Mouse (Mus musculus) retina, embryonic 14.5 days (tissue): Measurements from ENCODE around the gene Ifitm7.
"Not testable (repeated sequence)": the region's sequence is repeated elsewhere in the genome, so short reads cannot be mapped to it uniquely, and the experiment has no call there.

ENCODE experiments used
- DNase-seq: peaks from one replicate; pipeline ENCODE4 v3.0.0-alpha.2; 2015; ENCODE audit warnings: low spot score

Ifitm7 gene

DNA sequence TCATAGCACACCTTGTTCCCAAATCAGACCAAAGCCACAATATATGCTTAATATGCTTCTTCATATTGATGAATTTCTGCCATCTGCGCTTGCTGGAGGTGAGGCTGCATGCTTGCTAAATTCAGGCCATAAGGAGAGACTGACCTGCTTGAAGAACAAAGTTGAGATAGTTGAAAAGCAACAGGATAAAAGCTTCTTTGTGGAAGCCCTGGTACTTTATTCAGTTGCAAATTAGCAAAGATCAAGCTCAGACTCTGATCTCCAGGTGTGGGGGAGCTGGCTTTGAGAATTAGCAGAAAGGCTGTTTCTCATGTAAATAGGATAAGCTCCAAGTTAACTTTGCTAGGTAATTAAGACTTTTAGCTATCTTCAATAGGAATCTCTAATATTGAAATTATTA, 9.7 kb downstream of the Ifitm7 start:
- not testable (repeated sequence) for DNase-seq

DNA sequence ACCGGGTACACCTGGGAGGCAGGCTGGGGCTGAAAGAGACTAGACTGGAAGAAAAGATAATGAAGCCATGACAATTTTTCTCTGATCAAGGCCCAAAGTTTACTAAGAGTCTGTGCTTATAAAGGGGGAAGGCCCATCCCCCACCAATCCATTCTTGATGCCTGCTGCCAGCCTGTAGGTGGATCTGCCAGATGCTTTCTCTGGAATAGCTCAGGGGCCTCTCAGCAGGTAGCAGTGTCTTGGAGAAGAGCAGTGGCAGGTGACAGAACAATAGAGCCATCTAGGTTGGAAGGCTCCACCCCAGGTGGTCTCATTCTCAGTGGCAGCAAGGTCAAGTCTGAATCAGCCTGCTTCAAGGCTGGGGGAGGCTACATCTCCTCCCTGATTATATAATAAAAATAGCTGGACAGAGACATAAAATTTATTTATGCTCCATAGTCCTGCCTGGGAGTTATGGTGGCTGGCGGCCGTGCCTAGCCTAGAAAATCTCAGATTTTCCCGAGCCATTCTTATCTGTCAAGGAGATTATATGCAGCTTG, 10.3 kb downstream of the Ifitm7 start:
- DNase-seq, result not testable (repeated sequence)

DNA sequence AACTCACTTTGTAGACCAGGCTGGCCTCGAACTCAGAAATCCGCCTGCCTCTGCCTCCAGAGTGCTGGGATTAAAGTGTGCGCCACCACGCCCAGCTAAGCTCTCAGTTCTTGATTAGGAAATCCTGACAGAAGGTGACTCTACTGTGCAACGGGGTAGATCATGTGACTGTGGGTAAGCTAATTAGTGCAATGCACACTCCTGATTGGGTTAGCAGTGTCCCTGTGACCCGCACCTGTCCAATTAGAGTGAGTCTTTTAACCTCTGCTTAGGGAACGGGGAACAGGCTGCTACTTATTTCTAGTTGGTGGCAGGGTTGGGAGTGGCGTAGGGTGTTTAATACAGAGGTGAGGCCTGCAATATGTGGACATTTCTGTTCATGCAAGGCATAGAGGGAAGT, 14.6 kb downstream of the Ifitm7 start:
- no peak for DNase-seq

DNA sequence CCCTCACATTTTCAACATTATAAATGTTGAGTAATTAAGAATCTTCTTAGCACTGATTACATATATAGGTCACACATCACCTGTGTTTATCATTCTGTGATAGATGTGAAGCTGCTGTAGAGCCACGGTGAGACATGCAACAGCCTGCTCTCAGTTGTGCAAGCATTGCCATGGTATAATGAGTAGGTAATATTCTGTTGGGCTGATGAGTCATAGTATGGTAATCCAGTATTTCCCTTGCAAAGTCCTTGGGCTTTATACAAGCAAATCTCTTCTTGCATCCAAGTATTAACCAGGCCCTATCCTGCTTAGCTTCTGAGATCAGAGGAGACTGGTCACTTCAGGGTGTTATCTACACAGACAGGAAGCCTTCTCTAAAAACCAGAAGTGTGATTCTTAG, 17.6 kb downstream of the Ifitm7 start:
- no peak for DNase-seq

DNA sequence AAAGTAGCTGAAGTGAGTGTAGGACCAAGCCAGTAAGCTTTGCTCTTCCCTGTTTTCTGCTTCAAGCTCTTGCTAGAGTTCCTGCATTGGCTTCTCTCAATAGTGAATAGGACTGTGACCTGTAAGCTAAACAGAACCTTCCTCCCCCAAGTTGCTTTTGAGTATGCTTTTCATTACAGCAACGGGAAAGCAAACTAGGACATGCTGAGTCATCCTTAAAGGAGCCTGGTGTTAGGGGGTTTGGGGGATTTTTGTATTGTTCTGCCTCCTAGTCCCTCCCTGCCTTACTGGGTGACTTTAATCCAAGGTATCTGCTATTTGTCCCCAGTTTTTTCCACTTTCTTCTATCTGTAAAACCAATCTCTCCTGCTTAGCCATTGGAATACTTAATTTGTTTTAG, 24.6 kb downstream of the Ifitm7 start:
- DNase-seq, result no peak

DNA sequence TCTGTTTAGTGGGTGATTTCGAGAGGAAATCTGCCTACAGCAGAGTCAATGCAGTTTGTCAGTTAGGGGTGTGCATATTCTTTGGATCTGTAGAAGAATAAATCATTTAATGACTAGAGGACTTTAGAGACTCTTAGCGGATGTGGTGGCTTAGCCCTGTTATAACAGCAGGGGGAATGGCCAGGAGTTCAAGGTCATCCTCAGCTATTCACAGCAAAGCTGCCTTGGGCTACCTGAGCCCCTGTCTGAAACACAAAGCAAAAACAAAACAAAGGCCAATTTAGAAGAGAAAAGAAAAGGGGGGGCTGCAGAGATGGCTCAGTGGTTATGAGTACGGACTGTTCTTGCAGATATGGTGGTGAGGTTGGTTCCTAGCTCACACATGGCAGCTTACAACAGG, 35.4 kb downstream of the Ifitm7 start:
- no peak for DNase-seq

DNA sequence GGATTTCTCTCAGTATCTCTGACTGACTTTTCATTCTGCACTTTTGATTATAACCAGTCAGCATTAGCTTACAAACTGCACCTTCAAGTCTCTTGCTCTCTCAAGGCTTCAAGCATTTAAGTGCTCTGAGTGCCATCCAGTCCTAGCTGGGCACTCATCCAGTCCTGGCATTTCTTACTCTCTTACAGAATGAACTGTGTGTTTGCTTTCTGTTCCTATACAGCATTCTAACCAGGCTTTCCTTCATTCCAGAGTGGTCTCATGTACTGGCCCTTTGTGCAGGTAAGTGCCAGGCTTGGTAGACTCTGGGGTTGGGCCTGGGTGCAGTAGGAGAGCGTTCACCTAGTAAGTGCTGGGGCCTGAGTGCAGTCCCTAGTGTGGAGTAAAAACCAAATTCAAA, 40.4 kb downstream of the Ifitm7 start:
- no peak for DNase-seq

DNA sequence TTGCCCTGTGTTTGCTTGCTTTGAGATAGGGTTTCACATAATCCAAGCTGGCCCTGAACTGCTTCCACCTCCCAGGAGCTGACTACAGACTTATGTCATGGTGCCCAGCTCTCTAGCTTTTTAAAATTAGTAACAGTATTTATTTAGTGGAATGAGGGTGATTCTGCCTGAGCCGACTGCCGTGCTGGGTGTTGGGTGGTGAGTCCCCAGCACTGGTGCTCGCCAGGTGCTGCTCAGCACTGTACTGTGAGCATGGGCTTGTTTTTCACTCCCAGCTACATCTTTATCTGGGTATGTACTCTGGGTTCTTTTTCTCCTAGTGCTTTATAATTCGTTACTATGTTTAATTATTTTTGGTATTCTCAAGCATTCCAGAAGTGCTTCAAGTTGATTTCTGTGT, 41.5 kb downstream of the Ifitm7 start:
- DNase-seq, result no peak

DNA sequence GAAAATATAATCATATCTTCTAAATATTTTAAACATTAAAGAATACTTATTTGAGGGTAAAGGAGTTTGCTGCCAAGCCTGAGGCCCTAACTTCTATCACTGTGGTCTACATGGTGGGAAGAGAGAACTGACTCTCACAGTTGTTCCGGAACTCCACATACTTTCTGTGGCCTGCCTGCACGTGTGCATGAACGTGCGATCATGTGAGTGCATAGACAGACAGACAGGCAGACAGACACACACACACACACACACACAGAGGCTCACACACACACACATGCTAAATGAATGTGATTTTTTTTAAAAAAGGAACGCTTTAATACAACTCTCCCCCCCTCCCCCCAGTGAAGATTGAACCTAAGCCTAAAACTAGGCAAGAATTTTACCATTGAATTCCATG, 41.9 kb downstream of the Ifitm7 start:
- no peak for DNase-seq

DNA sequence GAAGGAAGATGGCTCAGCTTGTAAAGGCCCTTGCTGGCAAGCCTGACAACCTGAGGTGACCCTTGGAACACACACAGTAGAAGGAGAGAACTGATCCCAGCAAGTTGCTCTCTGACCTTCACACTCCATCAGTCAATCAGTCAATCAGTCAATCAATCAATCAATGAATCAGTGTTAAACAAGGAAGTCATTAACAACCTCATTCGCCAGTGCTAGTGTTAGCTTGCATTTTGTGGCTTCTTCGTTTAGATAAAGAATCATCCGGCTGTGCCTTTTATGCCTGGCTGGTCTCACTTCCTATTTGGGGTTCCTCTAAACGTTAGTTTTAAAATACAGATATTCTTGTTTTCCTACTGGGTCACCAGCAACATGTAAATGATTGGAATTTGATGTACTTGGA, 42.5 kb downstream of the Ifitm7 start:
- DNase-seq, result no peak

DNA sequence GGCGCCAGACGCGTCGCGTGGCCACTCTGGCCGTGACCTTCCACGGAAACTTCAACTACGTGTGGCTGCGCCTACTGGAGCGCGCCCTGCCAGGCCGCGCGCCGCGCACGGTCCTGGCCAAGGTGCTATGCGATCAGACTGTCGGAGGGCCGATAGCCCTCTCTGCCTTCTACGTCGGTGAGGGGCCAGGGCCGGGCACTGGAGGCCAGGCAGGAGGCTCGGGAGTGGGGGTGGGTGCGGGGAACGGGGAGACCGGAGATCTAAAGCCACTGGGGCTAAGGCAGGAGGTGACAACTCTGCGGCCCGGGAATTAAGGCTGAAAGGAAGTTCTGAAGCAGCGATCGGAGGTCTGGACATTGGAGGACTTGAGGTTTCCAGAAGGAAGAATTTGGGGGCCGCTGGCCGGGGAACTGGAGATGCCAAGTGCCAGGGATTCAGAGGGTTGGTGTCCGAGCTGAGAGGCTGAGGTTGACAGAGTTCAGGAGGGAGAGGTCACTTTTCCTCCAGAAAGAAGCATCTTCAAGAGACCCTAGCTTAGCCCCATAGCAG, 45.8 kb downstream of the Ifitm7 start:
- peak; percentile 5 for DNase-seq

DNA sequence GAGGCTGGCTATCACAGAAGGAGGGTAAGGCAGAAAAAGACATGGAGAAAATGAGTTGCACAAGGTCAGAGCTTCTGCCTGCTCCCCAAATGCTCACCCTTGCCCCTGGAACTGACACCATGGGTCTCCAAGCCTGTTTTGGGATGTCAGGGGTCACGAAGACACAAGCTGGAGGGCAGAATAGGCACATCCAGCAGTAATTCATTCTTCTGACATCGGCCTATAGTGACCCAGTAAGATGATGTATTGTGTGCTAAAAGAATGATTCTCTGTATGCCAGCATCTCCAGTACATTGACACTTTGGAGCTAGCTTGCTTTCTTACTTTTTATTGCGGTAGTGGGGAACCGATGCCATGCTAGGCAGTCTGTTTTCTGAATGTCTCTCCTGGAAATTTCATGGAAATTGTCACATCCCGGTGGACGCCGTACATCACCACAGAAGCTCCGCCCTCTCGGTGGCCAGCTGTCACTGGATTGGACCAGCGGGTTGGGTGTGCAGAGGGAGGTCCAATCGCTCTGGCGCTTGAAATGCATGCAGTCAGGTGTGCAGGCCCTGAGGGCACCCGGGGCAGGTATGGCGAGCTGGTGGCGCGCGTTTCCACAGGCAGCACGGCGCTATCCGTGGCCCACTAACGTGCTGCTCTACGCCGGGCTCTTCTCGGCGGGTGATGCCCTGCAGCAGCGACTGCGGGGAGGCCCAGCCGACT, 46.4 kb downstream of the Ifitm7 start:
- DNase-seq, result peak; percentile 73
